Mouse (Mus musculus): ENCODE data around the gene Atp6v0c.
"Not testable (repeated sequence)": the region's sequence is repeated elsewhere in the genome, so short reads cannot be mapped to it uniquely, and the experiment has no call there.

Atp6v0c gene

GRCm38 (mm10) chr17:24157121-24157520, 12.4 kb downstream of the Atp6v0c start:
- DNase-seq (ENCODE audit: low spot score in 2 of 2): no peak

GRCm38 (mm10) chr17:24156394-24156793, 13.1 kb downstream of the Atp6v0c start:
- DNase-seq (ENCODE audit: low spot score in 2 of 2): no peak

DNA sequence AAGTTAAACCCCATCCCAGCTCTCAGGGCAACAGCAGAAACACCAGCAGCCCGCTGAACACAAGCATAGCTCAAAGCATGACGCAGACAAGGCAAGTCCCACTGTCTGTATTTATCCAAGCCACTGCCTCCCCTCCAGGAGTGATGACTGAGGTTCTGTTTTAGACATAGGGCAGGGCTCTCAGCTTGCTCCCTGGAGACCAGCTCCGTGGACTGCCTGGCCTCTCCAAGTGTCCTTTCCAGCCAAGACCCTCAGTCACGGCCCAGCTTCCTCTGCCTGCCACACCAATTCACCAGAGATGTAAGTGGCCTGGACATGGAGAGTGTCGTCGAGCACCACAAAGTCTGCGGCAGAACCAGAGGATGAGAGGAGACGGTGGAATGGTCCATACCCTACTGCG, 13.8 kb downstream of the Atp6v0c start:
- DNase-seq (ENCODE audit: low spot score in 2 of 2): no peak

DNA sequence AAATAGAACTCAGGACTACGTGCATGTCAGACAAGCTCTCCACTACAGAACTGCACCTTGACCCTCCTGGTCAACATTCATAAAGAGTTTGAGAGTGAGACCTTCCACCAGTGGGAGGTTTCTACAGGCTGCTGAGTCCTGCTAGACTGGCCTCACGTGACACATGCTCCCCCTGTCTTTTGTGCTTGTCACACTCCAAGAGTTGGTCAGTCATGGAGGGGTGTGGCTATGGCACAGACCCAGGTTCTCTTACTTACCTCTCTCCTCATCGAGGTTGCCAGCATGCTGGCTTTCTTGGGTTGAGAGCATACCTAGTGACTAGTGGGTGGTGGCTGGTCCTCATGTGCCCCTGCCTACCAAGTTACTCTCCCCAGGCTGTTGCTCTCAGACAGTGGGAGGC, 15.0 kb downstream of the Atp6v0c start:
- DNase-seq (ENCODE audit: low spot score in 2 of 2): no peak

- DNase-seq (ENCODE audit: low spot score in 2 of 2): peak in 1 of 2 experiments; percentile 73
Observed at GRCm38 (mm10) chr17:24151890-24152563, 17.5 kb downstream of the Atp6v0c start.

DNA sequence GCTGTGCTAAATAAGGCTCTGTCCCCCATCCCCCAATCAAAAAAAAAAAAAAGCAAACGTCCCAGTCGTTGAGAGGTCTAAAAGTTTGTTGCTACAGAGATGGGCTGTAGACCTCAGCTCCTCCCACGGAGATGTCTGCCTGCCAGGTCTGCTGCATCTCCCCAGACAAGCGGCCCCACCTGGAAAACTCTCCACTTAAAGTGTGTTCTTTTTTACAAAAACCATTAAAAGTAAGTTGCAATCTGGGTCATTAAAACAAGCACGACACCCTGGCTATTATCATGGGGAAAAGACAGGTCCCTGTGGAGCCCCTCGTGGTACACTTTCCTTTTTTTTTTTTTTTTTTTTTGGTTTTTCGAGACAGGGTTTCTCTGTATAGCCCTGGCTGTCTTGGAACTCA, 18.1 kb downstream of the Atp6v0c start:
- no peak for DNase-seq (ENCODE audit: low spot score in 2 of 2)

- DNase-seq (ENCODE audit: low spot score in 2 of 2): no peak
Observed at GRCm38 (mm10) chr17:24150824-24151223, 18.7 kb downstream of the Atp6v0c start, which contains the start of gene Pdpk1. Gene Pdpk1, minus strand, starts transcription at chr17:24150924.

GRCm38 (mm10) chr17:24149421-24149820, 20.1 kb downstream of the Atp6v0c start:
- DNase-seq (ENCODE audit: low spot score in 2 of 2): no peak

GRCm38 (mm10) chr17:24142897-24143296, 26.6 kb downstream of the Atp6v0c start:
- no peak for DNase-seq (ENCODE audit: low spot score in 2 of 2)

DNA sequence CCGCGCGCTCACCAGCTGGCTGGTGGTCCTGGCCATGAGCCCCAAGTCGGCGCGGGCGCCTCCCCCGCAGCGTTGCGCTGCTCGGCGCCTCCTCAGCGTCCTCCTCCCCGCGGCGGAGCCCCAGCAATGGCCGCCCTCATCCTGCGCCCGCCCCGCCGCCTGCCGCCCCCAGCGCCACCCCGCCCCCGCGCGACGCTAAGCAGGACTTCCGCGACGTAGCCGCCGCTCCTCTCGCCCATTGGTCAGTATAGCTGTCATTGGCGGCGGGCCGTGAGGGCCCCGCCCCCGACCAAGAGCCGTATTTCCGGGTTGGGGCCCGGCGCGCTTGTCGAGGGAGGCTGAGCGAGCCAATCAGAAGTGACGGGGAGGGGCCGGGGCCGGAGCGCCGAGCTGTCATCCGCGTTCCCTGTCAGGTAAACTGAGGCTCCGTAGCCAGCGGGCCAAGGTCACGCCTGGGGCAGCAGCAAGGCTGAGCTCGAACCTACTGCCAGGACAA, 28.0 kb downstream of the Atp6v0c start:
- DNase-seq (ENCODE audit: low spot score in 2 of 2): peak; percentile 97

- peak in 1 of 2 experiments; percentile 51 for DNase-seq (ENCODE audit: low spot score in 2 of 2)
Observed at GRCm38 (mm10) chr17:24140845-24141424, 28.6 kb downstream of the Atp6v0c start.

DNA sequence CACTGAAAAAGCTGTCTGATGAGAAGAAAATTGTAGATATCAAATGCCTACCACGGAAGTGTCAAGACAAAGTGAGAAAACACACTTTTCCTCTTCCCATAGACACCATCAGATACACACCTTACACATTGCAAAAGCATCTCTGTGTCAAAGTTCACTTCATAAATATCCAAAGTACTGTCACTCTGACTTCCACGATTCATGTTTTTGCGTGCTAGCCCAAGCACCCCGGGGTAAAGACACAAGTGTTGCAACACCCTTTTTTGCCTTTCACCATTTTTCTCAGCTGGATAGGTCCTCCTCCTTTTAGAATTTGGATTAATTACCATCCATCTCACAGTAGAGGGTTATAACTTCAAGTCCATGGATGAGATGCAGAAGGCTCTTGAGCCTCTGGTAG, 29.5 kb downstream of the Atp6v0c start:
- no peak for DNase-seq (ENCODE audit: low spot score in 2 of 2)

- DNase-seq (ENCODE audit: low spot score in 2 of 2): no peak
Observed at GRCm38 (mm10) chr17:24139256-24139655, 30.2 kb downstream of the Atp6v0c start.

GRCm38 (mm10) chr17:24137226-24137880, 32.1 kb downstream of the Atp6v0c start:
- DNase-seq (ENCODE audit: low spot score in 2 of 2): no peak

- DNase-seq (ENCODE audit: low spot score in 2 of 2): no peak
Observed at GRCm38 (mm10) chr17:24134062-24134461, 35.4 kb downstream of the Atp6v0c start.

GRCm38 (mm10) chr17:24132919-24133318, 36.6 kb downstream of the Atp6v0c start:
- DNase-seq (ENCODE audit: low spot score in 2 of 2): not testable (repeated sequence)

DNA sequence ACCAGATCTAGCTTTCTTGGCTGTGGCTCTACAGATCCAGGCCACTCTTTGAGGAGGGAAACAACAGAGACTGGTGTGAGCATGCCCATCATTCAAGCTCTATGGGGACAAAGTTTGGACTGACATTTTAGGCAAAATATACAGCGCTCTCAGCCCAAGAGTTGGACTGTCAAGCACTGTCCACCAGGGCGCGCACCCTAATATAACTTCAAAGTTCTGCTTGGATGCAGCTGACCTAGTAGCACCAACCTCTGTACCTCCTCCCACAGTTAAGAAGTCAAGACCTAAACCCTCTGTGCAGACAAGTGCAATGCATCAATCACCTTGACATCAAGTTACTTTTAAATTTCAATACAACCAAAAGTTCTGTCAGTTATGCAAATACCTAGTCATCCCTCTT, 37.9 kb downstream of the Atp6v0c start:
- no peak for DNase-seq (ENCODE audit: low spot score in 2 of 2)

GRCm38 (mm10) chr17:24129246-24129645, 40.3 kb downstream of the Atp6v0c start:
- DNase-seq (ENCODE audit: low spot score in 2 of 2): not testable (repeated sequence)

DNA sequence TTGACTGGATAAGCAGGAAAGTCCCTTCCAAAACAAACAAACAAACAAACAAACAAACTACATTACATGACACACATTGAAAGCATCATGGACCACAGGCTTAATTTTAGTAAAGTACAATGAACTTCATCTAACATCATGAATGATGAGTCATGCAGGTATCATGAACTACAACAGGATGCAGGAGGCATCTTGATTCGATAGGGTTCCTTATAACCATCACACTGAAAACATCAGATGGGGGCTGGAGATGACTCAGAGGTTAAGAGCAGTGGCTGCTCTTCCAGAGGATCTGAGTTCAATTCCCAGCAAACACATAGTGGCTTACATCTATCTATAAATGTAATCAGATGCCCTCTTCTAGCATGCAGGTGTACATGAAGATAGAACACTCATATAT, 41.9 kb downstream of the Atp6v0c start:
- DNase-seq (ENCODE audit: low spot score in 2 of 2): no peak

GRCm38 (mm10) chr17:24126801-24127200, 42.7 kb downstream of the Atp6v0c start:
- no peak for DNase-seq (ENCODE audit: low spot score in 2 of 2)

GRCm38 (mm10) chr17:24119446-24119845, 50.1 kb downstream of the Atp6v0c start:
- DNase-seq (ENCODE audit: low spot score in 2 of 2): no peak
